Mouse (Mus musculus) hindbrain, embryonic 11.5 days (tissue): ENCODE data around the gene Smim17. TPM values are rescaled to one million over a fixed set of nuclear protein-coding genes. Genes with fewer than 3 reads are reported as not detected.

Experiments used
- ATAC-seq: fragments of 200-750 bp; cut with Nextera tagmentation; 2 replicates; pipeline ENCODE4 v1.8.0; 2017; ENCODE audit warnings: mild to moderate bottlenecking, moderate TSS enrichment, moderate library complexity; ENCODE audit not compliant: low FRiP score
- DNase-seq: peaks from one replicate; pipeline ENCODE4 v3.0.0-alpha.2; 2015; ENCODE audit warnings: low spot score
- H3K27ac ChIP-seq: fragments of 300-500 bp; sonication (generic); 2 replicates; pipeline ENCODE4 v1.5.1; 2014; ENCODE audit warnings: mild to moderate bottlenecking, low read depth, low read length
- H3K27me3 ChIP-seq: fragments of 300-500 bp; sonication (generic); 2 replicates; pipeline ENCODE4 v1.6.1; 2014; ENCODE audit warnings: mild to moderate bottlenecking, low read length, moderate library complexity, mixed read lengths; ENCODE audit not compliant: control insufficient read depth, insufficient read depth
- H3K36me3 ChIP-seq: fragments of 300-500 bp; sonication (generic); 2 replicates; pipeline ENCODE4 v1.6.1; 2014; ENCODE audit warnings: mild to moderate bottlenecking, low read length, moderate library complexity, mixed read lengths; ENCODE audit not compliant: control insufficient read depth, insufficient read depth
- H3K4me1 ChIP-seq: fragments of 300-500 bp; sonication (generic); replicated peaks from 2 replicates; pipeline ENCODE4 v1.6.1; 2014; ENCODE audit warnings: low read length, mixed read lengths; ENCODE audit not compliant: control insufficient read depth, insufficient read depth
- H3K4me2 ChIP-seq: fragments of 300-500 bp; sonication (generic); replicated peaks from 2 replicates; pipeline ENCODE4 v1.6.1; 2014; ENCODE audit warnings: mild to moderate bottlenecking, low read depth, low read length
- H3K4me3 ChIP-seq: fragments of 300-500 bp; sonication (generic); 2 replicates; pipeline ENCODE4 v1.5.1; 2014; ENCODE audit warnings: low read depth, low read length
- H3K9ac ChIP-seq: fragments of 300-500 bp; sonication (generic); 2 replicates; pipeline ENCODE4 v1.6.1; 2014; ENCODE audit warnings: low read depth, low read length
- H3K9me3 ChIP-seq: fragments of 300-500 bp; sonication (generic); 2 replicates; pipeline ENCODE4 v1.6.1; 2016; ENCODE audit warnings: low read length; ENCODE audit not compliant: control insufficient read depth
- WGBS: fragments of 180-500 bp; shearing (Covaris S2); extraction: QIAGEN DNeasy Blood & Tissue Kit; methylation state at CpG from one replicate; pipeline ENCODE4 v1.1.7; 2014; 5-methylcytosine and 5-hydroxymethylcytosine counted together
- polyA plus RNA-seq: library from polyadenylated mRNA; unstranded; fragments of >200 nt; fragmentation: Nextera tagmentation; extraction: Ambion mirVana; gene quantifications from 2 replicates; pipeline ENCODE4 v1.2.1, GENCODE M21; 2014

The Smim17 gene
- 0.76 and 0.78 TPM in 2 replicates for polyA plus RNA-seq

DNA sequence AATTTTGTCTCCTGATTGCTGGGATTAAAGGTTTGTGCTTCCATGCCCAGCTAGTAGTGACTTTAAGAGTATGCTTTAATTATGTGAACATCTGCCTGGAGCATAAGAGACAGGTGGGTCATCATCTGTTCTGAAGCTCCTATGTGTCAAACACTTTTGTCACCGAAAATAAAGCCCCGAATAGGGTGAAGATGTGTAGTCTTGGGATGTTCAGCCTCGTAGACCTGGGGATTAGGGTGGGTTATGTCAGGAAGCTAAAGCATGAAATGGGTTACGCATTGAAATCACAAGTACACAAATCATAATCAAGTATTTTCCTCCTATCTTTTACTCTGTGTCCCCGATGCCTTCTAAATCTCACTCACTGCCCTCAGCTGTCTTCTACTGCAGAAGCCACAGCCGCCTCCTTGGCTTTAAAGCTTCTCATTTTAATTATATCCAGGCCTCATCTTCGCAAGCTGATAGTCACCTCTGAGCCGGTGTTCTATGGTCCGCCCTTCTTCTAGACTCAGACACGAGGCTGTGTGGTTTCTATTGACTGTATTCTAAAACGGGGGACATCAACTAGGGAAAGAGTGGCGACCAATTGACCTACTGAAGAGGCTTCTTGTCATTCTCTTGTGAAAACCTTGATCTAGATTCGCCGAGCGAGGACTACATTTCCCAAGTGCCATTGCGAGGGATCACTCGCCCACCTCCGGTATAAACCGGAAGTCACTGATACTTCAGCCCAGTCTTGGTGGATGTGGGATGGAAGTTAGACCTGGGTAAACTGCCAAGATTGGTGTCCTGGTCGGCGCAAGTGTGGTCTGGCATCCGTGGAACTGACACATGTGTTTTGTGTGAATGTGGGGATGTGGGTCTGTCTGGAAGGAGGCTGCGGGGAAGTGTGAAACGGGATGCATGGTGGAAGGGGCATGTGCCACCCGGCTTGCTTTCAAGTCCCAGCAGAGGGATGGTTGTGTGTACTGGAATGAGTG lies at the start of gene Smim17:
TSS of gene Smim17 (plus strand) at position 720 of the 980 bp plus-strand sequence.
- H3K9ac ChIP-seq = peak within 1 kb of the TSS; percentile 59
- 29% methylated on average over 25 of the region's 25 CpGs for WGBS
- DNase-seq = peak; percentile 78
- H3K9me3 ChIP-seq = no peaks in the 10 kb centered on the region
- H3K4me2 ChIP-seq = peak within 1 kb of the TSS; percentile 63
- H3K4me1 ChIP-seq = no peaks in the 10 kb centered on the region
- H3K36me3 ChIP-seq = no peaks in the 10 kb centered on the region; the same call in 1 of the 2 replicates
- peak within 1 kb of the TSS; percentile 46 for H3K4me3 ChIP-seq
- H3K27ac ChIP-seq = no peak within 1 kb of the TSS
- no peaks in the 10 kb centered on the region for H3K27me3 ChIP-seq
- peak; percentile 91 for ATAC-seq

DNA sequence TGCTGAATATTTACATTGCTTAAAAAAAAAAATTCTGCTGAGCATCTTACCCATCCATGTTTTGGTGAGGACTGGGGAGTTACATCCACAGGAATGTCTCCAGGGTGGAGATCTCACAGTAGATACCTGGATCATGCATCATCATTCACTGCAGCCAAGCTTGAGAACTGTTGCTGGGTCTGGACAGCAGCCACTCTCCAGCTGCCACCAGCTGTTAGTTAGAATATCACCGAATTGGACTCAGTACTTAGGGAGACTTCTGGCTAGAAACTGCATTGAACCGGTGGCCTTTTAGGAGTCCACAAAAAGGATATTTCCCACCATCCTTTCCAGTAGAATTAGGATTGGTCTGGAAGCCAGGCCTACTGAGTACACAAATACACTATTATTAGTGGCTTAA lies 40.4 kb upstream of the Smim17 start:
- no peak overlapping the region for H3K27ac ChIP-seq
- no peak overlapping the region for H3K9ac ChIP-seq
- H3K4me1 ChIP-seq = no peaks in the 10 kb centered on the region
- no peak overlapping the region for H3K4me2 ChIP-seq
- H3K9me3 ChIP-seq = no peaks in the 10 kb centered on the region
- no peaks in the 10 kb centered on the region for H3K27me3 ChIP-seq
- DNase-seq (no peak), ATAC-seq (no peak)
- no peak overlapping the region for H3K4me3 ChIP-seq
- WGBS = 64% methylated on average over 2 of the region's 2 CpGs
- H3K36me3 ChIP-seq = no peaks in the 10 kb centered on the region

DNA sequence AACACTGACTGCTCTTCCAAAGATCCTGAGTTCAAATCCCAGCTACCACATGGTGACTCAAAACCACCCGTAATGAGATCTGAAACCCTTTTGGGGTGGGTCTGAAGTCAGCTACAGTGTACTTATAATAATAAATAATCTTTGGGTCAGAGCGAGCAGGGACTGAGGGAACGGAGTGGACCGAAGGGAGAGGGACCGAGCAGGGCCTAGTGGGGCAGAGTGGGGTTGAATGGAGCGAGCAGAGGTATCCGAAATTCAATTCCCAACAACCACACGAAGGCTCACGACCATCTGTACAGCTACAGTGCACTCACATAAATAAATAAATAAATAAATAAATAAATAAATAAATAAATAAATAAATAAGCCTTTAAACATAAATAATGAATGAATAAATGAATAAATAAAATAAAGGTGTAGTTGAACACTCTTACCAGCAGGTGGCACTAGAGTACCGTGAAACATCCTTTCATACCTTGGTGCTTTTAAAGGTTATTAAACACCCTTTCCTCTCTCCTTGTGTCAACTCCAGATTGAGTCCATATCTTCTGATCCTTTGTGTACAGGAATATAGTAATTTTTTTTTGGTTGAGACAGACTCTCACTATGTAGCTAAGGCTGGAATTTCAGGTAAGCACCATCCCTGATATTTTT lies 39.5 kb upstream of the Smim17 start:
- 57% methylated on average over 10 of the region's 10 CpGs for WGBS
- Histone ChIP-seq H3K4me2 (no peak overlapping the region), H3K27ac (no peak overlapping the region), H3K9ac (no peak overlapping the region), H3K36me3 (no peaks in the 10 kb centered on the region), H3K27me3 (no peaks in the 10 kb centered on the region), H3K4me3 (no peak overlapping the region), H3K4me1 (no peaks in the 10 kb centered on the region), H3K9me3 (no peaks in the 10 kb centered on the region)
- DNase-seq (peak; percentile 85), ATAC-seq (no peak)

DNA sequence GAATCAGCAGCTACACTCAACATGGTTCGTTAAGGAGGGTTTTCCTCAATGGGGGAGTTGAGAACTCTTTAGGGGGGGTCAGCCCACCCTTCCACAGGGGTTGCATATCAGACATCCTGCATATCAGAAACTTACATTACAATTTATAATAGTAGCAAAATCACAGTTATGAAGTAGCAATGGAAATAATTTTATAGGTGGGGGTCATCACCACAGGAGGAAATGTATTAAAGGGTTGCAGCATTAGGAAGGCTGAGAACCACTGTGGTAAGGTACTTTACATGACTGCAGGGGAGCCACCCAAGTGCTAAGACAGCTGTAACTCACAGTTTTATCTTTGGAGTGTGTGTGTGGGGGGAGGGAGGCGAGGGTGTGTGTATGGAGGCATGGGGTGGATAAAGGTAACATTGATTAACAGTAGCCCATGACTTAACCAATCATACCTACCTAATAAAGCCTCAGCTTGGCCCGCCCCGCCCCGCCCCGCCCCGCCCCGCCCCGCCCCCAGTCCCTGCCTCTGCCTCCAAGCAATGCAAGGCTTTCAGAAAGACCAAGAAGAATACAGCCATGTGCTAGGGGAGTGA lies 37.9 kb upstream of the Smim17 start:
- H3K36me3 ChIP-seq = no peaks in the 10 kb centered on the region
- H3K9me3 ChIP-seq = no peaks in the 10 kb centered on the region
- 15% methylated on average over 9 of the region's 9 CpGs for WGBS
- ATAC-seq = no peak
- H3K4me2 ChIP-seq = no peak overlapping the region
- no peak overlapping the region for H3K9ac ChIP-seq
- no peak for DNase-seq
- H3K4me3 ChIP-seq = no peak overlapping the region
- H3K27me3 ChIP-seq = no peaks in the 10 kb centered on the region
- H3K27ac ChIP-seq = no peak overlapping the region
- H3K4me1 ChIP-seq = no peaks in the 10 kb centered on the region

DNA sequence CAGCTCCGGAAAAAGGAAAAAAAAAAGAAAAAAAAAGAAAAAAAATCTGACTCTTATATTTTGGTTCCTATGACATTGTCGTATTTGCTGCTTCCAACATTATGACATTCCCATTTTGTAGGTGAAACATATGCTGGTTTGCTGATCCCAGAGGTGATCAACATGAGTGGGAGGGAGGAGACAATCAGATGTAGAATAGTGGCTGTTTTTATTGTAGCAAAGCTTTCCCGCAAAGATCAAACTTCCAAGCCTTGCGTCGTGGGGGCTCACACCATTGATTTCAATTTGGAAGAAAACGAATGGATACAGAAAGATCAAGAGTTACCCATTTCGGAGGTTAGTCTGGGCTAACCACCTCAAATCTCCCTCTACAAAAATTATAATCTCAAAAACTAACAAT lies 36.8 kb upstream of the Smim17 start:
- H3K36me3 ChIP-seq = no peaks in the 10 kb centered on the region
- peak overlapping the region; percentile 41 for H3K4me3 ChIP-seq
- ATAC-seq (no peak), DNase-seq (no peak)
- peak overlapping the region; percentile 88 for H3K27ac ChIP-seq
- H3K9me3 ChIP-seq = no peaks in the 10 kb centered on the region
- no peaks in the 10 kb centered on the region for H3K4me1 ChIP-seq
- peak overlapping the region; percentile 56 for H3K9ac ChIP-seq
- WGBS = 30% methylated on average over 7 of the region's 7 CpGs
- H3K4me2 ChIP-seq = peak overlapping the region; percentile 48
- no peaks in the 10 kb centered on the region for H3K27me3 ChIP-seq

DNA sequence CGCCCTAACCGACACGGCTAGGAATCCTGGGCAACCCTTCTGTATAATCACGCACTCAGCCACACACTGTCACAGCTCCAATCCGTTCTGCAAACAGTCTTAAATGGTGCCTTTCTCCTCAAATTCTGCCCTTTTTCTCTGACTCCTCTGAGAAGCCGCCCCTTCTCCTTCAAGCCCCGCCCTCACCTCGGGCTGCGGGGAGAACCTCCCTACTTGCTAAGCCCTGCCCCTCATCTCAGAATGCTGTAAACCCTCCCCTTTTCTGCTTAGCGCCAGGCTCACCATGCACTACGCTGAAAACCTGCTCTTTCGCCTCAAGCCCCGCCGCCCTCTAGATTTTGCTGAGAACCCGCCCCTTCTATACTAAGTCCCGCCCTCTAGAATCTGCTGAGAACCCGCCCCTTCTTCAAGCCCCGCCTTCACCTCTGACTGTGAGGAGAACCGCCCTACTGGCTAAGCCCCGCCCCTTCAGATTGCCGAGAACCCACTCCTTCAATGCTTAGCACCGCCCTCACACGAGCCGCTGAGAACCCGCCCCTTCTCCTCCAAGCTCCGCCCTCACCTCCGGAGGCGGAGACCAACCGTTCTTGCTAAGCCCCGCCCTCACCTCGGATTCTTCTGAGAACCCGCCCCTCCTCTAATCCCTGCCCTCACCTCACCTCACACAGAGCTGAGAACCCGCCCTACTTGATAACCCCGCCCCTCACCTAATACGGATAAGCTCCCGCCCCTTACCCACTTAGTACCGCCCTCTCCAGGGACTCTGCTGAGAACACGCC lies 36.1 kb upstream of the Smim17 start:
- Histone ChIP-seq H3K4me3 (peak overlapping the region; percentile 41), H3K9me3 (no peaks in the 10 kb centered on the region), H3K27ac (peak overlapping the region; percentile 88), H3K27me3 (no peaks in the 10 kb centered on the region), H3K4me1 (no peaks in the 10 kb centered on the region), H3K36me3 (no peaks in the 10 kb centered on the region), H3K9ac (peak overlapping the region; percentile 56), H3K4me2 (peak overlapping the region; percentile 56)
- peak; percentile 95 for ATAC-seq
- WGBS = under 1% methylated on average over 38 of the region's 38 CpGs
- peak; percentile 98 for DNase-seq

DNA sequence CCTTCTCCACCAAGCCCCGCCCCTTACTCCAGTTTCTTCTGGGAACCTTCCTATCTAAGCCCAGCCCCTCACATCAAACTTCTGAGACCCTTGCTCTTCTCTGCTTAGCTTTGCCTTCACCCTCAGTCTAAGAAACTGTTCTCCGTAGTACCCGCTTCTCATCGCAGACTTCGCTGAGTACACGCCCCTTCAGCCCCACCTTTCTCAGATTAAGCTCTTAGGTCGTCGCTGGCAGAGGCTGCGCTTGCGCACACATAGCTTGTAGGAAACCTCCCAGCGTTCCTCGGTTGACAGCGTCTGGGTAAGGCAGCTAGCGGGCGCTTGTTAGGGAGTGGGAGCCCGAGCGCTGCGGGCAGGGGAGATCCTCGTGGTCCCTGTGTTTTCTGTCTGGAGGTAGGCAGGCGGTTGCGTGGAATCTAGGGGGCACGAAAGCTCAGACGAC lies 35.4 kb upstream of the Smim17 start, which contains the start of gene Zfp78:
TSS of gene Zfp78 (plus strand) at position 234 of the 442 bp plus-strand sequence.
- peak within 1 kb of the TSS; percentile 41 for H3K4me3 ChIP-seq
- no peaks in the 10 kb centered on the region for H3K27me3 ChIP-seq
- no peaks in the 10 kb centered on the region for H3K36me3 ChIP-seq
- ATAC-seq = peak; percentile 84
- H3K9me3 ChIP-seq = no peaks in the 10 kb centered on the region
- peak within 1 kb of the TSS; percentile 88 for H3K27ac ChIP-seq
- peak; percentile 91 for DNase-seq
- WGBS = under 1% methylated on average over 23 of the region's 23 CpGs
- H3K4me1 ChIP-seq = no peaks in the 10 kb centered on the region
- H3K4me2 ChIP-seq = peak within 1 kb of the TSS; percentile 56
- peak within 1 kb of the TSS; percentile 61 for H3K9ac ChIP-seq

DNA sequence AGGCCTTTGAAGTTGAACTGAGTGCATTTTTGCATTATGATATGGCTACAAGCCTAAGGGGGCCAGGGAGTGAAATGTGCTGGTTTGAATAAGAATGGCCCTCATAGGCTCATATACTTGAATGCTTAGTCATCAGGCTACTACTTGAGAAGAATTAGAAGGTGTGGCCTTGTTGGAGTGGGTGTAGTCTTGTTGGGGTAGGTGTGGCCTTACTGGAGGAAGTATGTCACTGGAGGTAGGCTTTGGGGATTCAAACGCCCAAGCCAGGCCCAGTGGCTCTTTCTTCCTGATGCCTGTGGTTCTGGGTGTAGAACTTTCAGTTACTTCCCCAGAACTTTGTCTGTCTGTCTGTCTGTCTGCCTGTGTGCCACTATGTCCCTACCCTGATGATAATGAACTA lies 33.8 kb upstream of the Smim17 start:
- no peak overlapping the region for H3K4me2 ChIP-seq
- H3K4me3 ChIP-seq = no peak overlapping the region
- no peaks in the 10 kb centered on the region for H3K36me3 ChIP-seq
- no peaks in the 10 kb centered on the region for H3K4me1 ChIP-seq
- 79% methylated on average over 1 of the region's 1 CpGs for WGBS
- H3K9ac ChIP-seq = no peak overlapping the region
- H3K9me3 ChIP-seq = no peaks in the 10 kb centered on the region
- H3K27me3 ChIP-seq = no peaks in the 10 kb centered on the region
- ATAC-seq (no peak), DNase-seq (no peak)
- H3K27ac ChIP-seq = no peak overlapping the region
